Mouse (Mus musculus) v-Abl transformed pro-B cells (cell line): ENCODE data around the gene Olfr1377.
"Not testable (repeated sequence)": the region's sequence is repeated elsewhere in the genome, so short reads cannot be mapped to it uniquely, and the experiment has no call there.

Source experiments
- in situ Hi-C, 2 experiments: fragments of 400-800 bp; cut with MboI; formaldehyde crosslinking; loops; one replicate each; pipeline ENCODE4 v1.15.1; 2025; ENCODE audit not compliant: unreplicated experiment in 2 of 2

Gene Olfr1377

GRCm38 (mm10) chr11:50981667-50982066, at the start of gene Olfr1377:
Olfr1377 (plus strand) TSS chr11:50981967.
- in situ Hi-C loops = no loop called here

- in situ Hi-C loops = no loop called here
Observed at GRCm38 (mm10) chr11:50932040-50932439, 49.7 kb upstream of the Olfr1377 start.

GRCm38 (mm10) chr11:50938435-50938834, 43.3 kb upstream of the Olfr1377 start:
- in situ Hi-C loops = no loop called here

- in situ Hi-C loops = loop anchor here in 1 of 2 experiments (10.0 kb wide), 1 partner anchor 585 kb away; no protein-coding TSS in a partner anchor
Observed at GRCm38 (mm10) chr11:50939621-50940366, 42.0 kb upstream of the Olfr1377 start.

- in situ Hi-C loops = loop anchor here in 1 of 2 experiments (10.0 kb wide), 1 partner anchor 582 kb away; no protein-coding TSS in a partner anchor
Observed at GRCm38 (mm10) chr11:50942386-50942785, 39.4 kb upstream of the Olfr1377 start.

GRCm38 (mm10) chr11:50943506-50943905, 38.3 kb upstream of the Olfr1377 start, which contains the start of gene 4933414I15Rik:
4933414I15Rik (minus strand) TSS chr11:50943765.
- in situ Hi-C loops = loop anchor here in 1 of 2 experiments (10.0 kb wide), 1 partner anchor 581 kb away; no protein-coding TSS in a partner anchor

GRCm38 (mm10) chr11:50952290-50952689, 29.5 kb upstream of the Olfr1377 start:
- in situ Hi-C loops = no loop called here

GRCm38 (mm10) chr11:50953665-50954064, 28.1 kb upstream of the Olfr1377 start, which contains the start of gene Prop1:
Prop1 (minus strand) TSS chr11:50953765.
- in situ Hi-C loops = no loop called here

- in situ Hi-C loops = no loop called here
Observed at GRCm38 (mm10) chr11:50964886-50965285, 16.9 kb upstream of the Olfr1377 start.

- in situ Hi-C loops = no loop called here
Observed at GRCm38 (mm10) chr11:50966230-50966629, 15.5 kb upstream of the Olfr1377 start, which contains the start of gene Olfr1378. Olfr1378 (plus strand) TSS chr11:50966530.

- in situ Hi-C loops = no loop called here
Observed at GRCm38 (mm10) chr11:50977216-50977615, 4.6 kb upstream of the Olfr1377 start.

GRCm38 (mm10) chr11:51003296-51003695, 21.5 kb downstream of the Olfr1377 start, which contains the start of gene Olfr51:
Olfr51 (plus strand) TSS chr11:51003596.
- in situ Hi-C loops = no loop called here

- in situ Hi-C loops = no loop called here
Observed at GRCm38 (mm10) chr11:51011821-51012220, 30.1 kb downstream of the Olfr1377 start.

- in situ Hi-C loops = no loop called here
Observed at GRCm38 (mm10) chr11:51013936-51014335, 32.2 kb downstream of the Olfr1377 start, which contains the start of gene Olfr54. Olfr54 (plus strand) TSS chr11:51014236.

- in situ Hi-C loops = no loop called here
Observed at GRCm38 (mm10) chr11:51016341-51016740, 34.6 kb downstream of the Olfr1377 start.

- in situ Hi-C loops = not testable (repeated sequence)
Observed at GRCm38 (mm10) chr11:51026811-51027210, 45.0 kb downstream of the Olfr1377 start.

- in situ Hi-C loops = not testable (repeated sequence)
Observed at GRCm38 (mm10) chr11:51029381-51029780, 47.6 kb downstream of the Olfr1377 start.

- in situ Hi-C loops = loop anchor here (10.0 kb wide), 2 partner anchors 265 to 585 kb away; no protein-coding TSS in a partner anchor
Observed at GRCm38 (mm10) chr11:51030225-51030624, 48.5 kb downstream of the Olfr1377 start.

GRCm38 (mm10) chr11:51032851-51033250, 51.1 kb downstream of the Olfr1377 start:
- in situ Hi-C loops = loop anchor here (10.0 kb wide), 2 partner anchors 268 to 588 kb away; no protein-coding TSS in a partner anchor

GRCm38 (mm10) chr11:51034141-51034540, 52.4 kb downstream of the Olfr1377 start:
- in situ Hi-C loops = loop anchor here (10.0 kb wide), 2 partner anchors 269 to 589 kb away; no protein-coding TSS in a partner anchor

GRCm38 (mm10) chr11:51035951-51036350, 54.2 kb downstream of the Olfr1377 start:
- in situ Hi-C loops = loop anchor here (5.0 to 10.0 kb wide), 3 partner anchors 269 to 591 kb away; no protein-coding TSS in a partner anchor
